Mouse (Mus musculus) ES-Bruce4 (cell line): Measurements from ENCODE around the gene Apln. TPM values are rescaled to one million over a fixed set of nuclear protein-coding genes. Genes with fewer than 3 reads are reported as not detected.
A peak's percentile ranks its signal among the peaks of the same experiment; 100 is the strongest.

Experiments
- H3K27ac ChIP-seq: 2 replicates; pipeline ENCODE4 v1.5.1; 2012; ENCODE audit warnings: low read length, inconsistent platforms; ENCODE audit not compliant: insufficient read depth
- H3K27me3 ChIP-seq: 2 replicates; pipeline ENCODE4 v1.6.1; 2012; ENCODE audit warnings: mild to moderate bottlenecking, low read length, inconsistent platforms; ENCODE audit not compliant: control insufficient read depth, poor library complexity, insufficient read depth, severe bottlenecking
- H3K36me3 ChIP-seq: 2 replicates; pipeline ENCODE4 v1.6.1; 2012; ENCODE audit warnings: inconsistent platforms, mild to moderate bottlenecking, low read length, moderate library complexity; ENCODE audit not compliant: control insufficient read depth, poor library complexity, insufficient read depth, severe bottlenecking
- H3K4me1 ChIP-seq: one replicate; pipeline ENCODE4 v1.8.1; 2011; ENCODE audit warnings: low read length; ENCODE audit not compliant: control insufficient read depth, insufficient read depth
- H3K4me3 ChIP-seq: 2 replicates; pipeline ENCODE4 v1.5.1; 2011; ENCODE audit warnings: low read depth, mild to moderate bottlenecking, low read length
- H3K9ac ChIP-seq: 2 replicates; pipeline ENCODE4 v1.6.1; 2012; ENCODE audit warnings: low read depth, mild to moderate bottlenecking, inconsistent platforms; ENCODE audit not compliant: poor library complexity, severe bottlenecking
- H3K9me3 ChIP-seq: replicated peaks from 2 replicates; pipeline ENCODE4 v1.6.1; 2012; ENCODE audit warnings: mild to moderate bottlenecking, low read length, inconsistent platforms; ENCODE audit not compliant: control insufficient read depth, poor library complexity, insufficient read depth, severe bottlenecking
- CTCF ChIP-seq: IDR thresholded peaks from one replicate; pipeline ENCODE4 v1.8.1; 2011; ENCODE audit warnings: low read depth, low read length
- EP300 ChIP-seq: IDR thresholded peaks from 2 replicates; pipeline ENCODE4 v1.6.1; 2011; ENCODE audit warnings: low read depth, low read length; ENCODE audit not compliant: insufficient read depth
- POLR2A ChIP-seq: IDR thresholded peaks from one replicate; pipeline ENCODE4 v1.8.1; 2011; ENCODE audit warnings: low read length; ENCODE audit not compliant: insufficient read depth
- polyA plus RNA-seq: library from polyadenylated mRNA; stranded (reverse); fragments of >200 nt; gene quantifications from 2 replicates; pipeline ENCODE4 v1.2.4, GENCODE M21; 2011; ENCODE audit warnings: low read depth; ENCODE audit not compliant: missing spikeins, insufficient read depth, insufficient read length

The Apln gene
- polyA plus RNA-seq, 1 experiment, result 0.82 TPM

- Histone ChIP-seq H3K4me1 (no peaks in the 10 kb centered on the region), H3K36me3 (no peaks in the 10 kb centered on the region), H3K9ac (no peak overlapping the region), H3K9me3 (no peaks in the 10 kb centered on the region), H3K27me3 (no peaks in the 10 kb centered on the region), H3K4me3 (no peak overlapping the region), H3K27ac (no peak overlapping the region)
- TF ChIP-seq EP300 (no peak), POLR2A (no peak)
These were observed 32.2 kb upstream of the Apln start for GRCm38 (mm10) chrX:48066891-48067290.

- peak overlapping the region; percentile 33; the same call in 1 of the 2 replicates for H3K27ac ChIP-seq
- no peaks in the 10 kb centered on the region for H3K27me3 ChIP-seq
- H3K36me3 ChIP-seq, result no peaks in the 10 kb centered on the region
- TF ChIP-seq CTCF, result no peak
- peak; percentile 82 for TF ChIP-seq EP300
- no peak for TF ChIP-seq POLR2A
- H3K4me3 ChIP-seq, result no peak overlapping the region
- no peaks in the 10 kb centered on the region for H3K9me3 ChIP-seq
- H3K4me1 ChIP-seq, result no peaks in the 10 kb centered on the region
- H3K9ac ChIP-seq, result no peak overlapping the region
These were observed 29.7 kb upstream of the Apln start for GRCm38 (mm10) chrX:48064166-48064853.

- H3K27ac ChIP-seq, result no peak overlapping the region
- no peaks in the 10 kb centered on the region for H3K36me3 ChIP-seq
- no peaks in the 10 kb centered on the region for H3K9me3 ChIP-seq
- no peak overlapping the region for H3K4me3 ChIP-seq
- no peaks in the 10 kb centered on the region for H3K4me1 ChIP-seq
- no peaks in the 10 kb centered on the region for H3K27me3 ChIP-seq
- no peak overlapping the region for H3K9ac ChIP-seq
- no peak for TF ChIP-seq EP300
- TF ChIP-seq POLR2A, result no peak
- TF ChIP-seq CTCF, result no peak
These were observed 27.8 kb upstream of the Apln start for GRCm38 (mm10) chrX:48062481-48062880.

- Histone ChIP-seq H3K27me3 (no peaks in the 10 kb centered on the region; the same call in none of the 2 replicates), H3K4me1 (no peaks in the 10 kb centered on the region), H3K27ac (no peak overlapping the region), H3K36me3 (no peaks in the 10 kb centered on the region), H3K9me3 (no peaks in the 10 kb centered on the region), H3K9ac (no peak overlapping the region), H3K4me3 (peak overlapping the region; percentile 60)
- TF ChIP-seq CTCF, result no peak
- TF ChIP-seq POLR2A, result no peak
- no peak for TF ChIP-seq EP300
These were observed 19.7 kb upstream of the Apln start for GRCm38 (mm10) chrX:48054186-48055015.

GRCm38 (mm10) chrX:48053743-48054142 is 19.1 kb upstream of the Apln start:
- no peaks in the 10 kb centered on the region for H3K36me3 ChIP-seq
- H3K9me3 ChIP-seq, result no peaks in the 10 kb centered on the region
- H3K27me3 ChIP-seq, result no peaks in the 10 kb centered on the region; the same call in none of the 2 replicates
- no peak overlapping the region for H3K27ac ChIP-seq
- no peak for TF ChIP-seq CTCF
- no peak for TF ChIP-seq POLR2A
- no peak for TF ChIP-seq EP300
- H3K9ac ChIP-seq, result no peak overlapping the region
- H3K4me1 ChIP-seq, result no peaks in the 10 kb centered on the region
- no peak overlapping the region for H3K4me3 ChIP-seq

GRCm38 (mm10) chrX:48046315-48046714 is 11.7 kb upstream of the Apln start:
- H3K9me3 ChIP-seq, result no peaks in the 10 kb centered on the region
- no peak overlapping the region for H3K4me3 ChIP-seq
- no peaks in the 10 kb centered on the region for H3K4me1 ChIP-seq
- H3K27ac ChIP-seq, result no peak overlapping the region
- no peaks in the 10 kb centered on the region for H3K36me3 ChIP-seq
- H3K9ac ChIP-seq, result no peak overlapping the region
- no peaks in the 10 kb centered on the region for H3K27me3 ChIP-seq
- no peak for TF ChIP-seq CTCF
